In the genomic region with DNA sequence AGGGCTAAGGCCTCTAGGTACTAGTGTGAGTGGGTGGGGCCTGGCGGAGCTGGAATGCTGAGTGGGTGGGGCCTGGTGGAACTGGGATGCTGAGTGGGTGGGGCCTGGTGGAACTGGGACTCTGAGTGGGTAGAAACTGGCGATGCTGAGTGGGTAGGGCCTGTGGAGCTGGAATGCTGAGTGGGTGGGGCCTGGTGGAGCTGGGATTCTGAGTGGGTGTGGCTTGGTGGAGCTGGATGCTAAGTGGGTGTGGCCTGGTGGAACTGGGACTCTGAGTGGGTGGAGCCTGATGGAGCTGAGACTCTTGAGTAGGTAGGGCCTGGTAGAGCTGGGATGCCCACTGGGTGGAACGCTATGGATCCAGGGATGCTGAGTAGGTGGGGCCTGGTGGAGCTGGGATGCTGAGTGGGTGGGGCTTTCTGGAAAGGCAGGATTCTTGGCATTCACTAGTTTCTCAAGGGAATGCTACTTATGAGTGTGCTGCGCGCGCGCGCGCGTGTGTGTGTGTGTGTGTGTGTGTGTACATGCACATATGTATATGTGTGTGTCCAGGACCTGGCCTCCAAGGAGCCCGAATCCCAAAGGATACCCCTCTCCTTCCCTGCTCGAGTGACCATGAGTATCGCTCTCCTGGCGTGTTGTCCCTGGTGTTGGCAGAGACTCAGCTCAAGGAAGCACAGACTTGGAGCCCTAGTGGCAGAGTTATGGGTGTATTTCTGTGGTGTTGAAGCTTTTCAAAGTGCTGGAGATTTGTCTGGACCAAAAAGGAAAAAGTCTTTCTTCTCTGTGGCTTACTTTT, we compare ENCODE assay signal across 8 mouse cellular contexts.
A peak's percentile ranks its signal among the peaks of the same experiment; 100 is the strongest.
DNase-seq lines count a peak whose midpoint lies in the region; ATAC-seq and TF ChIP-seq lines count a peak whose summit lies in the region.
"Had no signal": no experiment of that assay in that cellular context is flagged by ENCODE, and none has a peak within 500 bp of the region (broad histone marks: within the 10 kb centered on the region; RNA-seq: fewer than 3 reads in every experiment).

No protein-coding gene starts in this region.

- WGBS in stomach, postnatal 0 days: 65% methylated on average over 14 of the region's 14 CpGs

- peak; percentile 53 for ATAC-seq in erythroid progenitor cell, adult 5-6 weeks (replicated peaks; ENCODE audit: low FRiP score, poor library complexity, severe bottlenecking)
- ATAC-seq in stomach, postnatal 0 days (ENCODE audit: low FRiP score, low TSS enrichment): peak; percentile 82

- no peak for TF ChIP-seq EP300 in stomach, postnatal 0 days (optimal IDR thresholded peaks at IDR 0.05)

- DNase-seq in layer of hippocampus, adult 2 months (ENCODE audit: low spot score in 2 of 2): peak in 1 of 2 experiments; percentile 67
- DNase-seq in layer of hippocampus, adult 9-10 months (ENCODE audit: low spot score): no peak
- DNase-seq in NIH3T3 (ENCODE audit: low read depth): peak; percentile 47
- peak; percentile 64 to 72 for DNase-seq in kidney, postnatal 4 days
- peak; percentile 89 for DNase-seq in stomach, postnatal 0 days (ENCODE audit: low spot score)
- no peak for DNase-seq in ovary, adult 18-20 months (ENCODE audit: low spot score)

- no peak overlapping the region for H3K4me3 ChIP-seq in layer of hippocampus, adult 2 months
- no peak overlapping the region for H3K4me3 ChIP-seq in stomach, postnatal 0 days (ENCODE audit: low read depth, low read length)
- H3K4me3 ChIP-seq: limb, embryonic 13.5 days had no signal

- no peaks in the 10 kb centered on the region for H3K27me3 ChIP-seq in stomach, postnatal 0 days (ENCODE audit: control insufficient read depth, insufficient read depth, low read length)

- peak; percentile 35 for TF ChIP-seq CTCF in layer of hippocampus, adult 2 months (conservative IDR thresholded peaks at IDR 0.05)
- 0 out of 2 replicates have a peak, but pooled peaks have one; percentile 14 for TF ChIP-seq CTCF in stomach, postnatal 0 days (IDR thresholded peaks at IDR 0.05; ENCODE audit: low read depth)

- no peak overlapping the region for H3K4me2 ChIP-seq in stomach, postnatal 0 days (replicated peaks; ENCODE audit: low read depth)
- H3K4me2 ChIP-seq: limb, embryonic 13.5 days had no signal

- peak overlapping the region; percentile 48; the same call in 1 of the 2 replicates for H3K27ac ChIP-seq in layer of hippocampus, adult 2 months
- H3K27ac ChIP-seq in stomach, postnatal 0 days (replicated peaks): 0 out of 2 replicates have a peak overlapping the region, but pooled peaks have one; percentile 24
- H3K27ac ChIP-seq: limb, embryonic 13.5 days had no signal

- H3K9me3 ChIP-seq in stomach, postnatal 0 days (ENCODE audit: control insufficient read depth, low read length): no peaks in the 10 kb centered on the region
- H3K9me3 ChIP-seq: limb, embryonic 13.5 days had no signal

- H3K36me3 ChIP-seq in stomach, postnatal 0 days (ENCODE audit: control insufficient read depth, insufficient read depth, low read length): no peaks in the 10 kb centered on the region
- H3K36me3 ChIP-seq: limb, embryonic 13.5 days had no signal

- H3K9ac ChIP-seq in stomach, postnatal 0 days (ENCODE audit: low read length): no peak overlapping the region
- H3K9ac ChIP-seq: limb, embryonic 13.5 days had no signal

- H3K4me1 ChIP-seq in stomach, postnatal 0 days (replicated peaks; ENCODE audit: control insufficient read depth, insufficient read depth): peaks cover 4% of the 10 kb centered on the region; the same call in 1 of the 2 replicates

Comparison
In these comparisons a context has a peak if more than half of its experiments do, and no peak if none do; other contexts are left out.
1. DNase-seq: peak in NIH3T3 (single experiment), kidney, postnatal 4 days (2 of 2) and stomach, postnatal 0 days (single experiment); none in layer of hippocampus, adult 9-10 months (single experiment) and ovary, adult 18-20 months (single experiment).